Mouse (Mus musculus): ENCODE data around the gene Duox1.

GRCm38 (mm10) chr2:122278769-122279168 lies 36.7 kb upstream of the Duox1 start:
- TF ChIP-seq CTCF (IDR thresholded peaks at IDR 0.05; ENCODE audit: insufficient read depth, low read depth, low read length): no peak
- TF ChIP-seq POLR2A (IDR thresholded peaks at IDR 0.05; ENCODE audit: insufficient read depth, low read depth, low read length): no peak
